Mouse (Mus musculus) heart, embryonic 12.5 days (tissue): ENCODE results near the gene Ifi35. TPM values are rescaled to one million over a fixed set of nuclear protein-coding genes. Genes with fewer than 3 reads are reported as not detected.
"Not testable (repeated sequence)": the region's sequence is repeated elsewhere in the genome, so short reads cannot be mapped to it uniquely, and the experiment has no call there.

Source experiments
- ATAC-seq: fragments of 200-750 bp; cut with Nextera tagmentation; 2 replicates; pipeline ENCODE4 v1.8.0; 2017; ENCODE audit warnings: moderate TSS enrichment, moderate library complexity; ENCODE audit not compliant: insufficient number of reproducible peaks, low FRiP score
- H3K27ac ChIP-seq: fragments of 300-500 bp; sonication (generic); 2 replicates; pipeline ENCODE4 v1.5.1; 2016; ENCODE audit warnings: mild to moderate bottlenecking, moderate library complexity; ENCODE audit not compliant: poor library complexity, severe bottlenecking
- H3K27me3 ChIP-seq: fragments of 300-500 bp; sonication (generic); replicated peaks from 2 replicates; pipeline ENCODE4 v1.6.1; 2016; ENCODE audit warnings: mild to moderate bottlenecking, moderate library complexity
- H3K36me3 ChIP-seq: fragments of 300-500 bp; sonication (generic); 2 replicates; pipeline ENCODE4 v1.6.1; 2016; ENCODE audit warnings: mild to moderate bottlenecking, moderate library complexity
- H3K4me1 ChIP-seq: fragments of 300-500 bp; sonication (generic); replicated peaks from 2 replicates; pipeline ENCODE4 v1.6.1; 2016; ENCODE audit warnings: mild to moderate bottlenecking
- H3K4me2 ChIP-seq: fragments of 300-500 bp; sonication (generic); 2 replicates; pipeline ENCODE4 v1.6.1; 2016; ENCODE audit warnings: mild to moderate bottlenecking, moderate library complexity
- H3K4me3 ChIP-seq: fragments of 300-500 bp; sonication (generic); 2 replicates; pipeline ENCODE4 v1.5.1; 2016; ENCODE audit warnings: mild to moderate bottlenecking
- H3K9ac ChIP-seq: fragments of 300-500 bp; sonication (generic); 2 replicates; pipeline ENCODE4 v1.6.1; 2016; ENCODE audit warnings: mild to moderate bottlenecking, moderate library complexity
- H3K9me3 ChIP-seq: fragments of 300-500 bp; sonication (generic); replicated peaks from 2 replicates; pipeline ENCODE4 v1.6.1; 2016; ENCODE audit warnings: mild to moderate bottlenecking, moderate library complexity
- WGBS: fragments of 180-500 bp; shearing (Covaris S2); methylation state at CpG from one replicate; pipeline ENCODE4 v1.1.7; 2016; 5-methylcytosine and 5-hydroxymethylcytosine counted together
- polyA plus RNA-seq: library from polyadenylated mRNA; unstranded; fragments of >200 nt; fragmentation: Nextera tagmentation; extraction: Ambion mirVana; gene quantifications from 2 replicates; pipeline ENCODE4 v1.2.1, GENCODE M21; 2016

The Ifi35 gene
- polyA plus RNA-seq, 1 experiment from 2014 or later = 11.5 TPM

- no peak overlapping the region for H3K9ac ChIP-seq
- H3K27me3 ChIP-seq = no peaks in the 10 kb centered on the region
- H3K27ac ChIP-seq = no peak overlapping the region
- no peaks in the 10 kb centered on the region for H3K9me3 ChIP-seq
- peaks cover 43% of the 10 kb centered on the region for H3K4me1 ChIP-seq
- WGBS = 48% methylated on average over 13 of the region's 13 CpGs
- no peak overlapping the region for H3K4me3 ChIP-seq
- 0 out of 2 replicates have a peak overlapping the region, but pooled peaks have one; percentile 6 for H3K4me2 ChIP-seq
- ATAC-seq = no peak
- peaks cover 47% of the 10 kb centered on the region for H3K36me3 ChIP-seq
Measured at GRCm38 (mm10) chr11:101462583-101463440, 14.6 kb downstream of the Ifi35 start.

GRCm38 (mm10) chr11:101464211-101465100, 16.2 kb downstream of the Ifi35 start, which contains the start of gene Rnd2:
TSS of gene Rnd2 (plus strand) at chr11:101464999.
- 10% methylated on average over 12 of the region's 12 CpGs for WGBS
- no peaks in the 10 kb centered on the region for H3K27me3 ChIP-seq
- peaks cover 52% of the 10 kb centered on the region for H3K4me1 ChIP-seq
- H3K9me3 ChIP-seq = no peaks in the 10 kb centered on the region
- H3K4me3 ChIP-seq = peak within 1 kb of the TSS; percentile 93
- peak within 1 kb of the TSS; percentile 89 for H3K9ac ChIP-seq
- peaks cover 32% of the 10 kb centered on the region for H3K36me3 ChIP-seq
- ATAC-seq = no peak
- peak within 1 kb of the TSS; percentile 92 for H3K4me2 ChIP-seq
- H3K27ac ChIP-seq = peak within 1 kb of the TSS; percentile 83

GRCm38 (mm10) chr11:101465101-101465868, 17.1 kb downstream of the Ifi35 start:
- WGBS = under 1% methylated on average over 51 of the region's 51 CpGs
- Histone ChIP-seq H3K4me1 (peaks cover 49% of the 10 kb centered on the region), H3K27ac (peak overlapping the region; percentile 83)

GRCm38 (mm10) chr11:101465869-101466551, 17.8 kb downstream of the Ifi35 start, which contains the start of gene Vat1:
TSS of gene Vat1 (minus strand) at chr11:101466230.
- Histone ChIP-seq H3K4me1 (peaks cover 52% of the 10 kb centered on the region), H3K9ac (peak within 1 kb of the TSS; percentile 89), H3K36me3 (peaks cover 17% of the 10 kb centered on the region), H3K4me2 (peak within 1 kb of the TSS; percentile 95), H3K9me3 (no peaks in the 10 kb centered on the region), H3K27ac (peak within 1 kb of the TSS; percentile 83), H3K4me3 (peak within 1 kb of the TSS; percentile 93), H3K27me3 (no peaks in the 10 kb centered on the region)
- peak; percentile 83 for ATAC-seq
- 1% methylated on average over 60 of the region's 60 CpGs for WGBS

More at GRCm38 (mm10) chr11:101465101-101465868, 17.1 kb downstream of the Ifi35 start:
- ATAC-seq = peak; percentile 63
- peaks cover 23% of the 10 kb centered on the region for H3K36me3 ChIP-seq
- H3K9ac ChIP-seq = peak overlapping the region; percentile 89
- no peaks in the 10 kb centered on the region for H3K27me3 ChIP-seq
- H3K9me3 ChIP-seq = no peaks in the 10 kb centered on the region
- peak overlapping the region; percentile 92 for H3K4me2 ChIP-seq
- H3K4me3 ChIP-seq = peak overlapping the region; percentile 93

- not testable (repeated sequence) for H3K27me3 ChIP-seq, H3K9me3 ChIP-seq, H3K27ac ChIP-seq, ATAC-seq, H3K9ac ChIP-seq
- Histone ChIP-seq H3K4me1 (peaks cover 52% of the 10 kb centered on the region), H3K36me3 (peaks cover 12% of the 10 kb centered on the region), H3K4me3 (peak overlapping the region; percentile 93), H3K4me2 (peak overlapping the region; percentile 92)
- 52% methylated on average over 5 of the region's 5 CpGs for WGBS
Measured at GRCm38 (mm10) chr11:101466552-101466950, 18.3 kb downstream of the Ifi35 start.

GRCm38 (mm10) chr11:101467477-101468262, 19.5 kb downstream of the Ifi35 start:
- Histone ChIP-seq H3K9ac (peak overlapping the region; percentile 87), H3K36me3 (0 out of 2 replicates have a peak, but pooled peaks cover under 1% of the 10 kb centered on the region), H3K27me3 (no peaks in the 10 kb centered on the region), H3K4me2 (peak overlapping the region; percentile 95), H3K4me3 (peak overlapping the region; percentile 77), H3K9me3 (no peaks in the 10 kb centered on the region), H3K27ac (peak overlapping the region; percentile 44), H3K4me1 (peaks cover 56% of the 10 kb centered on the region)
- peak; percentile 83 for ATAC-seq
- WGBS = under 1% methylated on average over 51 of the region's 54 CpGs

GRCm38 (mm10) chr11:101468263-101468688, 20.1 kb downstream of the Ifi35 start:
- Histone ChIP-seq H3K4me1 (peaks cover 53% of the 10 kb centered on the region), H3K27me3 (no peaks in the 10 kb centered on the region), H3K27ac (peak overlapping the region; percentile 44), H3K9ac (peak overlapping the region; percentile 87), H3K36me3 (no peaks in the 10 kb centered on the region), H3K4me2 (peak overlapping the region; percentile 95), H3K9me3 (no peaks in the 10 kb centered on the region), H3K4me3 (peak overlapping the region; percentile 77)
- WGBS = 1% methylated on average over 30 of the region's 31 CpGs
- ATAC-seq = no peak; the same call in 1 of the 2 replicates

GRCm38 (mm10) chr11:101468731-101469130, 20.5 kb downstream of the Ifi35 start:
- peaks cover 50% of the 10 kb centered on the region for H3K4me1 ChIP-seq

GRCm38 (mm10) chr11:101469155-101469554, 20.9 kb downstream of the Ifi35 start:
- no peak for ATAC-seq
- H3K36me3 ChIP-seq = no peaks in the 10 kb centered on the region
- H3K27me3 ChIP-seq = no peaks in the 10 kb centered on the region
- peak overlapping the region; percentile 87 for H3K9ac ChIP-seq
- peaks cover 46% of the 10 kb centered on the region for H3K4me1 ChIP-seq
- peak overlapping the region; percentile 95 for H3K4me2 ChIP-seq
- 60% methylated on average over 4 of the region's 4 CpGs for WGBS
- H3K4me3 ChIP-seq = peak overlapping the region; percentile 77
- no peaks in the 10 kb centered on the region for H3K9me3 ChIP-seq
- H3K27ac ChIP-seq = no peak overlapping the region

More at GRCm38 (mm10) chr11:101468731-101469130, 20.5 kb downstream of the Ifi35 start:
- peak overlapping the region; percentile 44; the same call in 1 of the 2 replicates for H3K27ac ChIP-seq
- 5% methylated on average over 13 of the region's 13 CpGs for WGBS
- ATAC-seq = no peak
- H3K4me3 ChIP-seq = peak overlapping the region; percentile 77
- no peaks in the 10 kb centered on the region for H3K9me3 ChIP-seq
- no peaks in the 10 kb centered on the region for H3K36me3 ChIP-seq
- H3K9ac ChIP-seq = peak overlapping the region; percentile 87
- no peaks in the 10 kb centered on the region for H3K27me3 ChIP-seq
- H3K4me2 ChIP-seq = peak overlapping the region; percentile 95
